In genomic region chr8:95081650-95082049, GRCm38 (mm10) we compare ENCODE assay signal across 8 mouse cellular contexts. TPM values are rescaled to one million over a fixed set of nuclear protein-coding genes. Genes with fewer than 3 reads are reported as not detected.
DNase-seq lines count a peak whose midpoint lies in the region; ATAC-seq and TF ChIP-seq lines count a peak whose summit lies in the region.

No protein-coding gene starts in this region.

- peak overlapping the region; percentile 67 for H3K9ac ChIP-seq in kidney, postnatal 0 days (ENCODE audit: low read depth, low read length)
- H3K9ac ChIP-seq in liver, embryonic 12.5 days = peak overlapping the region; percentile 84

- TF ChIP-seq CTCF in kidney, postnatal 0 days (IDR thresholded peaks at IDR 0.05; ENCODE audit: low read depth) = no peak

- peak overlapping the region; percentile 78 for H3K4me3 ChIP-seq in kidney, postnatal 0 days (replicated peaks; ENCODE audit: low read depth, low read length)
- H3K4me3 ChIP-seq in liver, embryonic 12.5 days = peak overlapping the region; percentile 89

- no peaks in the 10 kb centered on the region; the same call in 1 of the 2 replicates for H3K4me1 ChIP-seq in kidney, postnatal 0 days (replicated peaks; ENCODE audit: insufficient read depth, low read length)
- H3K4me1 ChIP-seq in liver, embryonic 12.5 days = peaks cover 55% of the 10 kb centered on the region

- H3K36me3 ChIP-seq in kidney, postnatal 0 days (ENCODE audit: insufficient read depth, low read length) = no peaks in the 10 kb centered on the region
- H3K36me3 ChIP-seq in liver, embryonic 12.5 days = peaks cover 36% of the 10 kb centered on the region

- ATAC-seq in kidney, postnatal 0 days (replicated peaks; ENCODE audit: low FRiP score, low read depth) = no peak
- ATAC-seq in erythroid progenitor cell, adult 5-6 weeks (replicated peaks; ENCODE audit: low FRiP score, poor library complexity, severe bottlenecking) = peak; percentile 31
- no peak for ATAC-seq in liver, embryonic 12.5 days
- ATAC-seq in inflammation-experienced regulatory T-cells, adult 6 months = no peak

- 6% methylated on average over 11 of the region's 11 CpGs for WGBS in kidney, postnatal 0 days
- 5% methylated on average over 11 of the region's 11 CpGs for WGBS in liver, embryonic 12.5 days (ENCODE audit: insufficient replicate concordance)

- H3K27me3 ChIP-seq in kidney, postnatal 0 days (ENCODE audit: insufficient read depth, low read length) = no peaks in the 10 kb centered on the region
- H3K27me3 ChIP-seq in liver, embryonic 12.5 days (replicated peaks) = no peaks in the 10 kb centered on the region

- DNase-seq in kidney, postnatal 0 days (ENCODE audit: low spot score) = peak; percentile 12
- no peak for DNase-seq in kidney, postnatal 36 days
- peak; percentile 55 for DNase-seq in R1 (ENCODE audit: low read depth, low spot score)
- no peak for DNase-seq in left cerebral cortex, adult 8-10 months (ENCODE audit: low spot score in 2 of 2)
- DNase-seq in B cell, adult 2 months = no peak

- peak overlapping the region; percentile 70 for H3K27ac ChIP-seq in kidney, postnatal 0 days
- H3K27ac ChIP-seq in liver, embryonic 12.5 days = peak overlapping the region; percentile 84

- H3K4me2 ChIP-seq in kidney, postnatal 0 days (ENCODE audit: low read length) = peak overlapping the region; percentile 88
- H3K4me2 ChIP-seq in liver, embryonic 12.5 days = peak overlapping the region; percentile 87

- H3K9me3 ChIP-seq in kidney, postnatal 0 days (replicated peaks; ENCODE audit: low read length) = no peaks in the 10 kb centered on the region
- no peaks in the 10 kb centered on the region for H3K9me3 ChIP-seq in liver, embryonic 12.5 days (replicated peaks)

RNA-seq across cellular contexts. Expression of gene Katnb1, which starts 0.7 kb away (rescaled TPM):
- polyA plus RNA-seq in kidney, postnatal 0 days (2015; fragmentation: Nextera tagmentation; extraction: Ambion mirVana) = 21.2 and 22.9 TPM in 2 replicates
- 8.8 and 10.8 TPM in 2 replicates for total RNA-seq in erythroid progenitor cell, adult 5-6 weeks (2015; ENCODE audit: low replicate concordance)
- 13.9 and 23.1 TPM in 2 replicates for total RNA-seq in erythroid progenitor cell, adult 5-6 weeks (2017; ENCODE audit: low replicate concordance)
- 17.8 and 18.5 TPM in 2 replicates for polyA plus RNA-seq in liver, embryonic 12.5 days (2016; fragmentation: Nextera tagmentation; extraction: Ambion mirVana)
- polyA plus RNA-seq in inflammation-experienced regulatory T-cells, adult 6 months (2017; shearing (Covaris generic)) = 10 to 100 TPM; 16.4 to 23.4 (median 17.0) TPM
- 10 to 100 TPM; 46.1 to 50.9 (median 47.7) TPM for total RNA-seq in left cerebral cortex, adult 8-10 months (2022)

RNA-seq across cellular contexts. Expression of gene Drc7, which starts 26.7 kb away (rescaled TPM):
- polyA plus RNA-seq in kidney, postnatal 0 days (2015; fragmentation: Nextera tagmentation; extraction: Ambion mirVana) = not detected in 2 replicates
- total RNA-seq in erythroid progenitor cell, adult 5-6 weeks (2015; ENCODE audit: low replicate concordance) = not detected in 2 replicates
- total RNA-seq in erythroid progenitor cell, adult 5-6 weeks (2017; ENCODE audit: low replicate concordance) = 2.4 and 7.9 TPM in 2 replicates
- polyA plus RNA-seq in liver, embryonic 12.5 days (2016; fragmentation: Nextera tagmentation; extraction: Ambion mirVana) = 0.14 and 0.37 TPM in 2 replicates
- polyA plus RNA-seq in inflammation-experienced regulatory T-cells, adult 6 months (2017; shearing (Covaris generic)) = not detected
- total RNA-seq in left cerebral cortex, adult 8-10 months (2022) = 1 to 10 TPM; 1.2 to 2.6 (median 1.9) TPM

Comparison
In these comparisons a context has a peak if more than half of its experiments do, and no peak if none do; other contexts are left out.
1. DNase-seq: peak in kidney, postnatal 0 days (single experiment) and R1 (single experiment); none in kidney, postnatal 36 days (0 of 2), left cerebral cortex, adult 8-10 months (0 of 2) and B cell, adult 2 months (0 of 2).